Mouse (Mus musculus): Measurements from ENCODE around the gene Mageb2.
"Not testable (repeated sequence)": the region's sequence is repeated elsewhere in the genome, so short reads cannot be mapped to it uniquely, and the experiment has no call there.

The Mageb2 gene

GRCm38 (mm10) chrX:91331390-91331789 is at the start of gene Mageb2:
Mageb2 (plus strand) TSS chrX:91331690.
- DNase-seq, result not testable (repeated sequence)

- not testable (repeated sequence) for DNase-seq
Observed at GRCm38 (mm10) chrX:91313256-91313655, 18.2 kb upstream of the Mageb2 start.

All from kidney, postnatal 36 days (tissue).